Mouse (Mus musculus) stomach, embryonic 16.5 days (tissue): ENCODE results near the gene Mfn2. TPM values are rescaled to one million over a fixed set of nuclear protein-coding genes. Genes with fewer than 3 reads are reported as not detected.
A peak's percentile ranks its signal among the peaks of the same experiment; 100 is the strongest.

ENCODE experiments used
- ATAC-seq: fragments of 200-750 bp; cut with Nextera tagmentation; 2 replicates; pipeline ENCODE4 v1.8.0; 2017; ENCODE audit warnings: moderate number of reproducible peaks, moderate TSS enrichment; ENCODE audit not compliant: insufficient read depth, low FRiP score
- H3K27ac ChIP-seq: fragments of 300-500 bp; sonication (generic); 2 replicates; pipeline ENCODE4 v1.5.1; 2014; ENCODE audit warnings: low read length
- H3K27me3 ChIP-seq: fragments of 300-500 bp; sonication (generic); 2 replicates; pipeline ENCODE4 v1.6.1; 2014; ENCODE audit warnings: low read length, control low read depth, mixed read lengths; ENCODE audit not compliant: control insufficient read depth, insufficient read depth
- H3K36me3 ChIP-seq: fragments of 300-500 bp; sonication (generic); 2 replicates; pipeline ENCODE4 v1.6.1; 2014; ENCODE audit warnings: low read length; ENCODE audit not compliant: control insufficient read depth, insufficient read depth
- H3K4me1 ChIP-seq: fragments of 300-500 bp; sonication (generic); 2 replicates; pipeline ENCODE4 v1.6.1; 2014; ENCODE audit warnings: low read length, control low read depth, mixed read lengths; ENCODE audit not compliant: control insufficient read depth, insufficient read depth
- H3K4me2 ChIP-seq: fragments of 300-500 bp; sonication (generic); 2 replicates; pipeline ENCODE4 v1.6.1; 2014; ENCODE audit warnings: low read depth, low read length, mixed read lengths
- H3K4me3 ChIP-seq: fragments of 300-500 bp; sonication (generic); replicated peaks from 2 replicates; pipeline ENCODE4 v1.5.1; 2014; ENCODE audit warnings: mild to moderate bottlenecking, low read length
- H3K9ac ChIP-seq: fragments of 300-500 bp; sonication (generic); 2 replicates; pipeline ENCODE4 v1.6.1; 2014; ENCODE audit warnings: low read length
- H3K9me3 ChIP-seq: fragments of 300-500 bp; sonication (generic); replicated peaks from 2 replicates; pipeline ENCODE4 v1.6.1; 2016; ENCODE audit warnings: low read length, control low read depth; ENCODE audit not compliant: control insufficient read depth
- WGBS: fragments of 180-500 bp; shearing (Covaris S2); extraction: QIAGEN DNeasy Blood & Tissue Kit; methylation state at CpG from one replicate; pipeline ENCODE4 v1.1.7; 2014; 5-methylcytosine and 5-hydroxymethylcytosine counted together
- polyA plus RNA-seq: library from polyadenylated mRNA; unstranded; fragments of >200 nt; fragmentation: Nextera tagmentation; extraction: Ambion mirVana; gene quantifications from 2 replicates; pipeline ENCODE4 v1.2.1, GENCODE M21; 2015

The Mfn2 gene
- polyA plus RNA-seq, 1 experiment from 2014 or later, result 47.4 TPM

DNA sequence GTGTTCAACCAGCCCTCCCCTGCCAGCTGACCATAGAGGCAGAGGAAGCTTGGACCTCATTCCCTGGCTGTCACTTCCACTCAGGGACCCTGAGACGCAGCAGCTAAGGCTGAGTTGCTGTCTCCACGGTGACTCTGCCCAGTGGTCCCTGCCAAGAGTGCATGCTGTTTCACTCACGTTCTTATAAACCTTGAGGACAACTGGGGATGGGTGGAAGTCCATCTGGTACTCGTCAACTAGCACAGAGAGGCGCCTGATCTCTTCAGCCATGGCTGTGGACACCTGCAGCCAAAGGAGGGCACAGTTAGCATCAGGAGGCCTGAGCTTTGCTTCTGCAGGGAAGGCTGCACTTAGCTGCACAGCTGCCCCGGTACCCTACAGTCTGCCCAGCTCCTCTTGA, 21.5 kb downstream of the Mfn2 start:
- no peaks in the 10 kb centered on the region for H3K9me3 ChIP-seq
- 76% methylated on average over 6 of the region's 6 CpGs for WGBS
- no peak overlapping the region for H3K9ac ChIP-seq
- H3K27ac ChIP-seq, result no peak overlapping the region
- no peak for ATAC-seq
- no peaks in the 10 kb centered on the region for H3K4me1 ChIP-seq
- H3K27me3 ChIP-seq, result no peaks in the 10 kb centered on the region
- no peak overlapping the region for H3K4me3 ChIP-seq
- H3K4me2 ChIP-seq, result no peak overlapping the region
- H3K36me3 ChIP-seq, result peaks cover 63% of the 10 kb centered on the region

DNA sequence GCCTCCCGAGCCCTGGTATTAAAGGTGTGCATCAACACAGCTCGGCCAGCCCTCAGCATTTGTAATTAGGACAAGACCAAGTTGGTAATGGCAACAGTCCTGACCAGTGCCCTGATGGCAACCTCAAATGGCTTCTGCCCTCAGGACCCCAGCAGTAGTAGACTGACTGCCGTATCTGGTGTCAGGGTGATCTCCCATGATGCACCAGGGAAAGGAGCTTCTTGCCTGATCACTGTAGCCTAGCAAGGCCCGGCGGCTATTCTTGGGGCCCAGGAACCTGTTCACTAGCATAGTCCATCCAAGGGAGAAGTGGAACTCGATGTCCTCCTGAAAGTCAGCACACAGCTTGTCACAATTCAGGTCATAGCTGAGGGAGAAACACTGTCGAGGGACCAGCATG, 22.7 kb downstream of the Mfn2 start:
- no peak for ATAC-seq
- Histone ChIP-seq H3K4me1 (no peaks in the 10 kb centered on the region), H3K27me3 (no peaks in the 10 kb centered on the region), H3K4me2 (no peak overlapping the region), H3K9ac (no peak overlapping the region), H3K27ac (no peak overlapping the region), H3K9me3 (no peaks in the 10 kb centered on the region), H3K36me3 (peaks cover 60% of the 10 kb centered on the region), H3K4me3 (no peak overlapping the region)
- WGBS, result 93% methylated on average over 7 of the region's 7 CpGs

DNA sequence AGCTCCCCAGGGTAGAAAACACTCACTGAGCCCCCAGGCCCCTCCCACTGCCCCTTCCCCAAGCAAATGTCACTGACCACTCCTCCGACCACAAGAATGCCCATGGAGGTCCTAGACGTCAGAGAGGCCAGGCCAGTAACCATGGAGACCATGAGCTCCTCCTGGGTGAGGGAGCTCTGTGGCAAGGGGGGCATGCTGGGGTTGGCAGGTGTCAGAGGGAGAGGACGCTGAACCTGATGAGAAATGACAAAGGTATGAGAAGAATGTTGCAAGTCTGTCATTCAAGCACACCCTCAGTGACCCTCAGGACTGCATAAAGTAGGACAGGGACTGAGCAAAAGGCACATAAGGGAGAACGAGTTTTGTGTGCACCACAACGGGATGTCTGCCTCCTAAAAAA, 24.6 kb downstream of the Mfn2 start:
- Histone ChIP-seq H3K27ac (no peak overlapping the region), H3K4me3 (no peak overlapping the region), H3K9ac (no peak overlapping the region), H3K27me3 (no peaks in the 10 kb centered on the region), H3K4me1 (no peaks in the 10 kb centered on the region), H3K4me2 (no peak overlapping the region), H3K9me3 (no peaks in the 10 kb centered on the region), H3K36me3 (peaks cover 60% of the 10 kb centered on the region)
- WGBS, result 44% methylated on average over 5 of the region's 5 CpGs
- ATAC-seq, result peak; percentile 18; the same call in 1 of the 2 replicates

DNA sequence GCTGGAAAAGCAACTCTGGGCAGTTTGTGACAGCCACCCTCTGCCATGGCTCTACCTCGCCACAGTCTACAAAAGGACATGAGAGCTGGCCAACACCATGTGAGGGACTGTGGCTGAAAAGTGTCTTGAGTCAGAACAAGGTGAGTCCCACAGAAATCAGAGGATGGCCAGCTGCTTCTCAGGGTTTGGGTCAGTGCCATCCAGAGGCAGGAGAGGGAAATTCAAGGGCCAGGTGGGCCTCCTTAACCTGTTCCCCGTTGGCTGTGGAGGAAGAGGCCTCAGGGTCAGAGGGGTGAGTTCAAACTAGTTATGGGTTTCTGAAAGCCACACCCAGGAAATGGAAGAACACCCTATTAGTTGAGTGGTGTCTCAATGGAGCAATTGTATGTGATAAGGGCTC, 25.0 kb downstream of the Mfn2 start:
- 63% methylated on average over 2 of the region's 2 CpGs for WGBS
- H3K4me1 ChIP-seq, result no peaks in the 10 kb centered on the region
- H3K36me3 ChIP-seq, result peaks cover 61% of the 10 kb centered on the region
- no peak overlapping the region for H3K4me2 ChIP-seq
- H3K9ac ChIP-seq, result no peak overlapping the region
- no peaks in the 10 kb centered on the region for H3K9me3 ChIP-seq
- H3K27me3 ChIP-seq, result no peaks in the 10 kb centered on the region
- no peak overlapping the region for H3K27ac ChIP-seq
- ATAC-seq, result no peak
- H3K4me3 ChIP-seq, result no peak overlapping the region

DNA sequence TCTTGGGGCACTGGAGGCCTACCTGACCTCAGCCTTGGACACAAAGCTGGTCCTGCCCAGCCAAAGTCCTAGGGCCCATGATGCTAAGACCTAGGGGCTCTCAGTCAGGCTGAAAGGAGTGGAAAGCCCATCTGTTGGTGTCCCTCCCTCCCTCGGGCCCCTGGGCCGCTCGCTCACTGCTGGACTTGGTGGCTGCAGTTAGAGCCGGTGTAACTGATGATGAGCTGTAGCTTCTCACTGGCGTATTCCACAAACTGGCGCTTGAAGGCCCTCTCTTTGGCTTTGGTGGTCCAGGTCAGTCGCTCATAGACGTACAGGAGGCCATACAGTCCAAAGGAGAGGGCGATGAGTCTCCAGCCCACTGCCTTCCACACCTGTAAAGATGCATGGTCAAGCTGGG, 26.0 kb downstream of the Mfn2 start:
- no peaks in the 10 kb centered on the region for H3K27me3 ChIP-seq
- H3K4me3 ChIP-seq, result no peak overlapping the region
- 97% methylated on average over 9 of the region's 9 CpGs for WGBS
- H3K4me2 ChIP-seq, result no peak overlapping the region
- no peak for ATAC-seq
- H3K9ac ChIP-seq, result no peak overlapping the region
- H3K36me3 ChIP-seq, result peaks cover 63% of the 10 kb centered on the region
- H3K27ac ChIP-seq, result no peak overlapping the region
- H3K9me3 ChIP-seq, result no peaks in the 10 kb centered on the region
- H3K4me1 ChIP-seq, result no peaks in the 10 kb centered on the region

DNA sequence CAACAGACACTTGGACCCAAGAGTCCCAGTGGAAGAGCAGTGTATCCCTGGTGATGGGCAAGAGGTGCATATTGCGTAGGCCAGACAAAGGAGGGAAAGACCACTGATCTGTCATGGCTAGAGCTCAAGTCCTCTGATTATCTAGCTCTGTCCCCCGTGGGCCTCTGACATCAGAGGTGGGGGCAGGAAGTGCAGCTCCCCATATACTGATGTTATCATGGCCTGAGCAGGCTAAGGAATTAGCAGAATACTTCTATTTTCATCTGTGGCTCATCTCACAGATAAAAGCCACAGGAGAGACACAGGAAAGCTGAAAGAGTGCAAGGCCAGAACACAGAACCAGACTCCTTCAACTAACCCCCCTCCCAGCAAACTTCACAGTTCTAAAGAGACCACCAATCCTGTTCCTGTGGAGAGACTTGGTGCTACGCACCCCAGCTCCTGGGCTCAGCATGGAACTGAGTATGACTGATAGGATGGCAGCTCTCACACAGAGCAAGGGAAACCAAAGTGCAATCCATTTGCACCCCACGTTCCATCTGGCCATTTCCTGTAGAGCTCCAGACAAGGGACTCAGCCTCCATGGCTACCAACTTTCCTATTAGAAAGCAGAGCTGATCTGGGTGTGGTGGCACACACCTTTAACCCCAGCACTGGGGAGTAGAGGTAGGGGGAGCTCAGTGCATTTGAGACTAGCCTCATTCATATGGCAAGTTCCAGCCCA, 28.5 kb downstream of the Mfn2 start:
- H3K27ac ChIP-seq, result no peak overlapping the region
- H3K36me3 ChIP-seq, result peaks cover 57% of the 10 kb centered on the region
- no peak overlapping the region for H3K4me3 ChIP-seq
- H3K4me1 ChIP-seq, result no peaks in the 10 kb centered on the region
- no peak overlapping the region for H3K9ac ChIP-seq
- no peak overlapping the region for H3K4me2 ChIP-seq
- H3K9me3 ChIP-seq, result no peaks in the 10 kb centered on the region
- ATAC-seq, result no peak
- WGBS, result 89% methylated on average over 4 of the region's 4 CpGs
- no peaks in the 10 kb centered on the region for H3K27me3 ChIP-seq

DNA sequence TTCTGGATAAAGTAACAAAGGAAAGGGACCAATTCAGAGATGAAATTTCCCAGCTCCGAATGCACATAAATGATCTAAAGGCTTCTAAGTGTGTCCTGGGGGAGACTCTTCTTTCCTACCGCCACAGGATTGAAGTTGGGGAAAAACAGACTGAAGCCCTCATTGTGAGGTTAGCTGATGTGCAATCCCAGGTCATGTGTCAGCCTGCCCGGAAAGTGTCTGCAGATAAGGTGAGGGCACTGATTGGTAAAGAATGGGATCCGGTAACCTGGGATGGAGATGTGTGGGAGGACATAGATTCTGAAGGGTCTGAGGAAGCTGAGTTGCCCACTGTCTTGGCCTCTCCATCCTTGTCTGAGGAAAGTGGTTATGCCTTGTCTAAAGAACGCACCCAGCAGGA, 35.3 kb downstream of the Mfn2 start:
- H3K4me3 ChIP-seq, result peak overlapping the region; percentile 74
- peak overlapping the region; percentile 60; the same call in 1 of the 2 replicates for H3K27ac ChIP-seq
- no peak for ATAC-seq

DNA sequence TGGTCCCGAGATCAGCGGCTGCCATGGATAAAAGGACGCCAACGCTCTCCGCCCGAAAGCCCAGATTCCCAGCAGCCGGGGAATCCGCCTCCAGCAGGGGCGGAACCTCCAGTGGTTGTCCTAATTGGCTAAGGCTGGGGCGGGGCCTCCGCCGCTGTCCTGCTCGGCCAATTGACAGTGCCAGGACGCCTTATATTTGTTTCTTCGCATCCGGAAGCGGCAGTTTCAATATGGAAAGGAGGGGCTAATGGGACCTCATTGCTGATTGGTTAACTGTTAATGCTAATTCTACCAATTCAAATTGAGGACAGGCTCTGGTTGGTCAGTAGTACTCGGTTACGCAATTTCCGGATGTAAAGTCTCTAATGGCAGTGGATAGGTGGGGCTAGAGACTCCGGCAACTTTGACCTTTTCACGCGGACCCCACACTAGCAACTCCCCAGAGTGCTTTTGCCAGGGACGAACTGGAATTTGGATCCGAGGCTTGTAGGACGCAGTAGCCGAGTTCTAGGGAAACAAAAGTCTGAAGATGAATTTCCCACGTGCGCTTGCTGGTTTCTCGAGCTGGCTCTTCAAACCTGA, 36.0 kb downstream of the Mfn2 start, which contains the start of the genes Miip and Fv1:
Gene Miip, minus strand, starts transcription at position 367 of the 582 bp plus-strand sequence.
Gene Fv1, plus strand, starts transcription at position 530 of the 582 bp plus-strand sequence.
- ATAC-seq, result peak; percentile 98
- WGBS, result under 1% methylated on average over 30 of the region's 30 CpGs
- peak within 1 kb of the TSS; percentile 86 for H3K9ac ChIP-seq
- H3K4me1 ChIP-seq, result peaks cover 20% of the 10 kb centered on the region
- no peaks in the 10 kb centered on the region for H3K27me3 ChIP-seq
- peak within 1 kb of the TSS; percentile 74 for H3K4me3 ChIP-seq
- peak within 1 kb of the TSS; percentile 90 for H3K4me2 ChIP-seq
- H3K9me3 ChIP-seq, result no peaks in the 10 kb centered on the region; the same call in 1 of the 2 replicates
- H3K36me3 ChIP-seq, result peaks cover 20% of the 10 kb centered on the region
- peak within 1 kb of the TSS; percentile 78 for H3K27ac ChIP-seq

More for the DNA sequence above, 35.3 kb downstream of the Mfn2 start:
- H3K4me1 ChIP-seq, result peaks cover 20% of the 10 kb centered on the region
- WGBS, result 8% methylated on average over 5 of the region's 5 CpGs
- peak overlapping the region; percentile 90 for H3K4me2 ChIP-seq
- H3K9me3 ChIP-seq, result no peaks in the 10 kb centered on the region; the same call in 1 of the 2 replicates
- H3K9ac ChIP-seq, result peak overlapping the region; percentile 80
- peaks cover 20% of the 10 kb centered on the region for H3K36me3 ChIP-seq
- no peaks in the 10 kb centered on the region for H3K27me3 ChIP-seq
